Mouse (Mus musculus) myocyte (in vitro differentiated cells): ENCODE results near the gene Eid2. TPM values are rescaled to one million over a fixed set of nuclear protein-coding genes. Genes with fewer than 3 reads are reported as not detected.

Source experiments
- H3K27me3 ChIP-seq: one replicate; pipeline ENCODE4 v1.6.1; 2011; ENCODE audit not compliant: control insufficient read depth, insufficient read depth, insufficient read length
- H3K36me3 ChIP-seq: one replicate; pipeline ENCODE4 v1.6.1; 2011; ENCODE audit not compliant: control insufficient read depth, insufficient read depth
- H3K4me2 ChIP-seq: one replicate; pipeline ENCODE4 v1.6.1; 2011; ENCODE audit warnings: low read depth, control low read depth
- H3K4me3 ChIP-seq: one replicate; pipeline ENCODE4 v1.5.1; 2011; ENCODE audit warnings: mild to moderate bottlenecking, control low read depth, moderate library complexity
- H3K79me2 ChIP-seq: one replicate; pipeline ENCODE4 v1.6.1; 2011; ENCODE audit not compliant: control insufficient read depth, insufficient read depth
- H3ac ChIP-seq: one replicate; pipeline ENCODE4 v1.6.1; 2011; ENCODE audit not compliant: control insufficient read depth, insufficient read length
- CEBPB ChIP-seq: IDR thresholded peaks from 2 replicates; pipeline ENCODE4 v1.6.1; 2011; ENCODE audit warnings: mild to moderate bottlenecking, moderate library complexity; ENCODE audit not compliant: poor library complexity, insufficient read depth, severe bottlenecking
- E2F4 ChIP-seq: IDR thresholded peaks from one replicate; pipeline ENCODE4 v1.6.1; 2011; ENCODE audit warnings: mild to moderate bottlenecking, control low read depth, moderate library complexity; ENCODE audit not compliant: insufficient read depth
- MAX ChIP-seq: IDR thresholded peaks from one replicate; pipeline ENCODE4 v1.6.1; 2011; ENCODE audit warnings: low read depth, mild to moderate bottlenecking, control low read depth
- MYOD1 ChIP-seq, 3 experiments: IDR thresholded peaks; one replicate each; pipeline ENCODE4 v1.6.1; 2011; ENCODE audit warnings: control low read depth in 2 of 3, low read depth in 2 of 3, mild to moderate bottlenecking in 2 of 3, moderate library complexity in 1 of 3; ENCODE audit not compliant: insufficient read length in 2 of 3, control insufficient read depth in 1 of 3
- MYOG ChIP-seq, 3 experiments: IDR thresholded peaks; one replicate each; pipeline ENCODE4 v1.6.1; 2011; ENCODE audit warnings: control low read depth in 2 of 3, low read depth in 2 of 3, mild to moderate bottlenecking in 2 of 3; ENCODE audit not compliant: insufficient read length in 2 of 3, control insufficient read depth in 1 of 3, insufficient read depth in 1 of 3
- POLR2A ChIP-seq: IDR thresholded peaks from one replicate; pipeline ENCODE4 v1.6.1; 2011; ENCODE audit warnings: low read depth, mild to moderate bottlenecking, control low read depth, moderate library complexity; ENCODE audit not compliant: insufficient read length
- POLR2AphosphoS2 ChIP-seq: IDR thresholded peaks from one replicate; pipeline ENCODE4 v1.6.1; 2011; ENCODE audit warnings: low read depth, control low read depth; ENCODE audit not compliant: insufficient read length
- REST ChIP-seq: IDR thresholded peaks from one replicate; pipeline ENCODE4 v1.6.1; 2011; ENCODE audit warnings: mild to moderate bottlenecking, control low read depth, moderate library complexity; ENCODE audit not compliant: insufficient read depth, insufficient read length
- SRF ChIP-seq: IDR thresholded peaks from one replicate; pipeline ENCODE4 v1.6.1; 2011; ENCODE audit warnings: low read depth; ENCODE audit not compliant: control insufficient read depth, insufficient read length
- TCF12 ChIP-seq: IDR thresholded peaks from one replicate; pipeline ENCODE4 v1.6.1; 2011; ENCODE audit warnings: mild to moderate bottlenecking, control low read depth; ENCODE audit not compliant: poor library complexity, insufficient read depth, severe bottlenecking
- TCF3 ChIP-seq: IDR thresholded peaks from one replicate; pipeline ENCODE4 v1.6.1; 2011; ENCODE audit warnings: low read depth, control low read depth; ENCODE audit not compliant: insufficient read length
- USF1 ChIP-seq: IDR thresholded peaks from one replicate; pipeline ENCODE4 v1.6.1; 2011; ENCODE audit warnings: low read depth, mild to moderate bottlenecking, control low read depth, moderate library complexity
- polyA plus RNA-seq: library from polyadenylated mRNA; unstranded; fragments of >200 nt; fragmentation: generic; extraction: Trizol; gene quantifications from one replicate; pipeline ENCODE4 v1.2.1, GENCODE M21; 2012; ENCODE audit warnings: missing spikeins

The Eid2 gene
- polyA plus RNA-seq, 1 experiment = 6.5 TPM

DNA sequence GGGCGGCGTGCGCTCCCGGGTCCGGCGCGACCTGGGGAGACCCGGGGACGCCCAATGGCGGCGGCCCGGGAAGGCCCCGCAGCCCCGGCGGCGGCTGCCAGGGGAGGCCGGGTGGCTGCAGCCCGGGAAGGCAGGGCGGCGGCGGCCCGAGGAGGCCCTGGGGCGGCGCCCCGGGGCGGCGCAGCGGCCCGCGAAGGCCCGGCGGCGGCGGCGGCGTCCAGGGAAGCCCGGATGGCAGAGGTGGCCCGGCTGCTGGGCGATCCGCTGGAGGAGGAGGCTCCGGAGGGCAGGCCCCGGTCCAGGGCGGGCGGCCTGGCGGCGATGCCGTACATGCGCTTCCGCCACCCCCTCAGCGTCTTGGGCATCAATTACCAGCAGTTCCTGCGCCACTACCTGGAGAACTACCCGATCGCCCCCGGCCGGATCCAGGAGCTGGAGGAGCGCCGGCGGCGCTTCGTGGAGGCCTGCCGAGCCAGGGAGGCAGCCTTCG, 406 bp downstream of the Eid2 start:
- Histone ChIP-seq H3K4me3 (peak overlapping the region; percentile 3), H3K27me3 (peaks cover 4% of the 10 kb centered on the region), H3ac (peak overlapping the region; percentile 81), H3K36me3 (no peaks in the 10 kb centered on the region), H3K79me2 (no peaks in the 10 kb centered on the region), H3K4me2 (peak overlapping the region; percentile 61)
- TF ChIP-seq TCF3 = no peak
- TF ChIP-seq POLR2AphosphoS2 = no peak
- TF ChIP-seq REST = no peak
- no peak for TF ChIP-seq SRF
- TF ChIP-seq POLR2A = no peak
- no peak for TF ChIP-seq TCF12
- no peak for TF ChIP-seq USF1
- no peak for TF ChIP-seq MYOD1 (IDR thresholded peaks at IDR 0.05; ENCODE audit: control insufficient read depth in 1 of 3, insufficient read length in 2 of 3, low read depth in 2 of 3)
- TF ChIP-seq MYOG (IDR thresholded peaks at IDR 0.05; ENCODE audit: control insufficient read depth in 1 of 3, insufficient read depth in 1 of 3, insufficient read length in 2 of 3, low read depth in 2 of 3) = no peak
- no peak for TF ChIP-seq E2F4
- TF ChIP-seq CEBPB = no peak

DNA sequence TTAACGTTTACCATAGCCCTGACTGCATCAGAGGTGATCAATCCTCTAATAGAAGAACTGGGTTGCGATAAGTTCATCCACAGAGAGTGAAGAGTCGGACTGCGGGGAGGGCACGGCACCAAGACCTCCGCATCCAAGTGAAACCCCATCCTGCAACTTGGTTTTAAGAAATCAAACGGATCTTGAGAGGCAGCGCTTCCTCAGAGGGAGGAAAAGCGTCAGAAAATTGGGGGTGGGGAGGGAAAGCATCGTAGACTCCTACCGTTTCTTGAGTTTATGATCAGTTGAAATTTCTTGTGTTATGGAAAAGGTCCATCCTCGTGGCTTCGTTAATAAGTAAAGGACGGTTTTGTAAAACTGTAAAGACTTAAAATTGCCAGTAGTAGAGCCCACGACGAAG, 895 bp downstream of the Eid2 start:
- Histone ChIP-seq H3K4me3 (peak overlapping the region; percentile 3), H3K79me2 (no peaks in the 10 kb centered on the region), H3K36me3 (no peaks in the 10 kb centered on the region), H3ac (peak overlapping the region; percentile 81), H3K4me2 (peak overlapping the region; percentile 61), H3K27me3 (peaks cover 4% of the 10 kb centered on the region)
- TF ChIP-seq POLR2A (no peak), REST (no peak), USF1 (no peak), E2F4 (no peak), POLR2AphosphoS2 (no peak), CEBPB (no peak), MYOD1 (IDR thresholded peaks at IDR 0.05; ENCODE audit: control insufficient read depth in 1 of 3, insufficient read length in 2 of 3, low read depth in 2 of 3) (no peak), MAX (no peak), TCF12 (no peak), MYOG (IDR thresholded peaks at IDR 0.05; ENCODE audit: control insufficient read depth in 1 of 3, insufficient read depth in 1 of 3, insufficient read length in 2 of 3, low read depth in 2 of 3) (no peak), TCF3 (no peak), SRF (no peak)

DNA sequence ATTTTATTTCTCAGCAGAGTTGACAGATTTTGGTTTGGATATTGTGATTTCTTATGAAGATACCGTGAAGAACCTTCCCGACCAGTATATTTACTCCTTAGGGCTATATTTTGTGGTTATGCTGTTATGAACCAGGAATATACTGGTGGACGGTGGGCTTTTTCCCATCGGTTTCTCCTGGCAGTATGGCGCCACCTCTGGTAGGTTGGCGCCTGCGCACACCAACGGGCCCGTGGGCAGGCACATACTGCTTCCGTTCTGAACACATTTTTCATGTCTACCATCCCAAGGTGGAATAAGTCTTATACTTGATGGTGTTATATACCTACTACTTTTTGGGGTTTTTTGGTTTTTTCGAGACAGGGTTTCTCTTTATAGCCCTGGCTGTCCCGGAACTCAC, 1.7 kb downstream of the Eid2 start:
- H3K4me2 ChIP-seq = no peak overlapping the region
- H3ac ChIP-seq = no peak overlapping the region
- no peak overlapping the region for H3K4me3 ChIP-seq

DNA sequence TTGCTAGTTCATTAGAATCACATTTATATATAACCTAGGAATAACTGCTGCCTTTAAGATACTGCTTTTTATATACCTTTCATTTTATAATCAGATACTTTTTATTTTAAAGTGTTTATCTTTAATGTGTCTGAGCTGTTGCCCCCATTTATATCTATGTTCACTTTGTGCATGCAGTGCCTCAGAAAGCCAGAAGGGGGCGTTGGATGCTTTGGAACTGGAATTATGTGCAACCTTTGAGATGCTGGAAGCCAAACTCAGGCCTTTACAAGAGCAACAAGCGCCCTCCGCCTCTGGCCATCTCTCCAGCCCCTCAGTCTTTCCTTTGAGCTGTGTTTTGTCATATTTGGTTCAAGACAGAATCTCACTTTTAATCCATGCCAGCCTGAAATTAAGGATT, 4.1 kb downstream of the Eid2 start:
- H3K36me3 ChIP-seq = no peaks in the 10 kb centered on the region
- TF ChIP-seq USF1 = no peak
- no peak for TF ChIP-seq TCF3
- no peak for TF ChIP-seq REST
- TF ChIP-seq CEBPB = no peak
- TF ChIP-seq MYOD1 (IDR thresholded peaks at IDR 0.05; ENCODE audit: control insufficient read depth in 1 of 3, insufficient read length in 2 of 3, low read depth in 2 of 3) = no peak
- TF ChIP-seq POLR2A = no peak
- no peak for TF ChIP-seq SRF
- TF ChIP-seq MYOG (IDR thresholded peaks at IDR 0.05; ENCODE audit: control insufficient read depth in 1 of 3, insufficient read depth in 1 of 3, insufficient read length in 2 of 3, low read depth in 2 of 3) = no peak
- H3K4me2 ChIP-seq = no peak overlapping the region

More for the DNA sequence above, 1.7 kb downstream of the Eid2 start:
- Histone ChIP-seq H3K36me3 (no peaks in the 10 kb centered on the region), H3K79me2 (no peaks in the 10 kb centered on the region), H3K27me3 (peaks cover 4% of the 10 kb centered on the region)
- TF ChIP-seq TCF12 (no peak), USF1 (no peak), CEBPB (no peak), MYOD1 (IDR thresholded peaks at IDR 0.05; ENCODE audit: control insufficient read depth in 1 of 3, insufficient read length in 2 of 3, low read depth in 2 of 3) (no peak), E2F4 (no peak), REST (no peak), MYOG (IDR thresholded peaks at IDR 0.05; ENCODE audit: control insufficient read depth in 1 of 3, insufficient read depth in 1 of 3, insufficient read length in 2 of 3, low read depth in 2 of 3) (no peak), POLR2A (no peak), POLR2AphosphoS2 (no peak), SRF (no peak), MAX (no peak), TCF3 (no peak)

DNA sequence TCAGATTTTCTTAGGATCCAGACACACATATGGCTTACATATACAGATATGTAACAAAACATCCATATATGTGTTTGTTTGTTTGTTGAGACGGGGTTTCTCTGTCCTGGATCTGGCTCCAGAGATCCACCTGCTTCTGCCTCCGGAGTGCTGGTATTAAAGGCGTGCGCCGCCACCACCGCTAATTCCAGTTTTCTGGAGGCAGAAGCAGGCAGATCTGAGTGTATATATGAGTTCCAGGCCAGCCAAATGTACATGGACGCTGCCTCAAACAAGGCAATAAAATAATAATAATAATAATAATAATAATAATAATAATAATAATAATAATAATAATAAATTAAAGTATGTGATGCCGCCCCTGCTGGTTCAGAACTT, 9.5 kb downstream of the Eid2 start:
- no peak overlapping the region for H3K4me2 ChIP-seq
- H3K79me2 ChIP-seq = no peaks in the 10 kb centered on the region
- peak overlapping the region; percentile 26 for H3K4me3 ChIP-seq
- peak overlapping the region; percentile 61 for H3ac ChIP-seq
- no peaks in the 10 kb centered on the region for H3K27me3 ChIP-seq
- H3K36me3 ChIP-seq = no peaks in the 10 kb centered on the region
- TF ChIP-seq USF1 (no peak), MYOD1 (IDR thresholded peaks at IDR 0.05; ENCODE audit: control insufficient read depth in 1 of 3, insufficient read length in 2 of 3, low read depth in 2 of 3) (no peak), REST (no peak), SRF (no peak), TCF3 (no peak), MYOG (IDR thresholded peaks at IDR 0.05; ENCODE audit: control insufficient read depth in 1 of 3, insufficient read depth in 1 of 3, insufficient read length in 2 of 3, low read depth in 2 of 3) (no peak), MAX (no peak), E2F4 (no peak), POLR2AphosphoS2 (no peak), POLR2A (no peak), CEBPB (no peak), TCF12 (no peak)

More for the DNA sequence above, 4.1 kb downstream of the Eid2 start:
- Histone ChIP-seq H3K4me3 (no peak overlapping the region), H3K27me3 (peaks cover 4% of the 10 kb centered on the region), H3K79me2 (no peaks in the 10 kb centered on the region), H3ac (no peak overlapping the region)
